Mouse (Mus musculus) embryonic fibroblast, embryonic 13.5 days (primary cell): ENCODE data around the gene Zfp993. TPM values are rescaled to one million over a fixed set of nuclear protein-coding genes. Genes with fewer than 3 reads are reported as not detected.
"Not testable (repeated sequence)": the region's sequence is repeated elsewhere in the genome, so short reads cannot be mapped to it uniquely, and the experiment has no call there.

Experiments used
- H3K27ac ChIP-seq: 2 replicates; pipeline ENCODE4 v1.5.1; 2012; ENCODE audit warnings: low read length, control low read depth, inconsistent platforms; ENCODE audit not compliant: insufficient read depth
- H3K4me1 ChIP-seq: 2 replicates; pipeline ENCODE4 v1.6.1; 2011; ENCODE audit warnings: low read length; ENCODE audit not compliant: control insufficient read depth, insufficient read depth
- H3K4me3 ChIP-seq: 2 replicates; pipeline ENCODE4 v1.5.1; 2011; ENCODE audit warnings: mild to moderate bottlenecking, control low read depth, low read length; ENCODE audit not compliant: insufficient read depth
- polyA plus RNA-seq: library from polyadenylated mRNA; stranded (reverse); fragments of >200 nt; gene quantifications from 2 replicates; pipeline ENCODE4 v1.2.4, GENCODE M21; 2011; ENCODE audit warnings: low read depth; ENCODE audit not compliant: missing spikeins, insufficient read length

Zfp993 gene
- 16.3 and 34.2 TPM in 2 replicates for polyA plus RNA-seq

DNA sequence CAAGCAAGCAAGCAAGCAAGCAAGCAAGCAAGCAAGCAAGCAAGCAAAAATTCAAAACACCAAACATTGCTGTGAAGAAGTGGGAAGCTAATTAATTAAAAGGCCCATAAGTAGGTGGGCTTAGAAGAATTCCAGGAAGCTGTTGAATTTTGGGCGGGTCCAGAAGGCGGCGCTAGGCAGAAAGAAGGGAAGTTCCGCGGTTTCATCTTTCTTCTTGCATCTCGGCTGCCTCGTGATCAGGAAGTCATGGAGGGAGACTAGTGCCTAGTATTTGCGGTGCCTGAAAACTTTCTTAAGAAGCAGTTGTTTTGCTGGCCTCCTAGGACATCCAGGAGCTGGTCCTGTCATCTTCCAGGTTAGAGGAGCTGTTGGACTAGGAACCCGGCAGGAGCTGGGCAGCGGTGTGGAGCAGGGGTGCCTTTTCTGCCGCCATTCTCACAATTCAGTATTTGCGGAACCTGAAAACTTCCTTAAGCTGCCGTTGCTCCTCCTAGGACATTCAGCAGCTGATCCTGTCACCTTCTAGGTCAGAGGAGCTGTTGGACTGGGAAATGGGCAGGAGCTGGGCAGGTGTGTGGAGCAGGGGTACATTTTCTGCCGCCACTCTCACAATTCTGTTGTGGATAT is at the start of gene Zfp993:
Zfp993 (plus strand) TSS at position 188 of the 627 bp plus-strand sequence.
- H3K27ac ChIP-seq, H3K4me3 ChIP-seq, H3K4me1 ChIP-seq: not testable (repeated sequence)

DNA sequence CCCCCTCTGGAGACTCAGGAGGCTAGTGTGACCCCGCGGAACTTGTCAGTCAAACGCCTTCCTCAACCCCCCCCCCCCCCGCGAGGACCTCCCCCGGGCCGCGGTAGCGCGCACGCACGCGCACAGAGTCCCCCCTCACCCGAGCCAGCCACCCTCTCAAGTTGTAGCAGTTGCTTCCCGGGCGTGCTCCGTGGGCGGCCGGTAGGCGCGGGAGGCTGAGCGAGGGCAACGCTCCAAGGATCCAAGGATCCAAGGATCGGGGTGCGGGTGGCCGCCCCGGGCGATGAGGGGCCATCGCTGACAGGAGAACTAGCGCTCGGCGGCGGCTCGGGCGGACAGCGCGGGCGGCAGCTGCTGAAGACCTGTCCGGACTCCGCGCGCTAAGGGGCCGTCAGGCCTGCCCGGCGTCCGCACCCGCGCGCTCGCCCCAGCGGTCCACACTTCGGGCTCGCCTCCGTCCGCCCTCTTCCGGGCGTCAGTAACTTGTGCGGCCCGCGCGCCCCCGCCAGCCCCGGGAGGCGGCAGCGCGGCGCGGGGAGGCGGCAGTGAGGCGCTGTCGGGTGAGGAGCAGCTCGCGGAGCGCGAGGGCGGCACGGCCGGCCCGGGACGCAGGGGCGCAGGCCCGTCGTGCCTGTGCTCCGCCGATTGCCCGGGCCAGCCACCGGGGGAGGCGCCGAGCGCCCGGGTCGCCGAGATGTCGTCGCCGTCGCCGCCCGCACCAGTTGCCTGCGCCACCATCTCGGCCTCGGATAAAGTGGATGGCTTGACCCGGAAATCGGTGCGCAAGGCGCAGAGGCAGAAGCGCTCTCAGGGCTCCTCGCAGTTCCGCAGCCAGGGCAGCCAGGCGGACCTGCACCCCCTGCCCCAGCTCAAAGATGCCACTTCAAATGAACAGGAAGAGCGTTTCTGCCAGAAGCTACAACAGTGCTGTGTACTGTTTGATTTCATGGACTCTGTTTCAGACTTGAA is 30.6 kb upstream of the Zfp993 start:
- not testable (repeated sequence) for H3K4me1 ChIP-seq, H3K4me3 ChIP-seq, H3K27ac ChIP-seq

DNA sequence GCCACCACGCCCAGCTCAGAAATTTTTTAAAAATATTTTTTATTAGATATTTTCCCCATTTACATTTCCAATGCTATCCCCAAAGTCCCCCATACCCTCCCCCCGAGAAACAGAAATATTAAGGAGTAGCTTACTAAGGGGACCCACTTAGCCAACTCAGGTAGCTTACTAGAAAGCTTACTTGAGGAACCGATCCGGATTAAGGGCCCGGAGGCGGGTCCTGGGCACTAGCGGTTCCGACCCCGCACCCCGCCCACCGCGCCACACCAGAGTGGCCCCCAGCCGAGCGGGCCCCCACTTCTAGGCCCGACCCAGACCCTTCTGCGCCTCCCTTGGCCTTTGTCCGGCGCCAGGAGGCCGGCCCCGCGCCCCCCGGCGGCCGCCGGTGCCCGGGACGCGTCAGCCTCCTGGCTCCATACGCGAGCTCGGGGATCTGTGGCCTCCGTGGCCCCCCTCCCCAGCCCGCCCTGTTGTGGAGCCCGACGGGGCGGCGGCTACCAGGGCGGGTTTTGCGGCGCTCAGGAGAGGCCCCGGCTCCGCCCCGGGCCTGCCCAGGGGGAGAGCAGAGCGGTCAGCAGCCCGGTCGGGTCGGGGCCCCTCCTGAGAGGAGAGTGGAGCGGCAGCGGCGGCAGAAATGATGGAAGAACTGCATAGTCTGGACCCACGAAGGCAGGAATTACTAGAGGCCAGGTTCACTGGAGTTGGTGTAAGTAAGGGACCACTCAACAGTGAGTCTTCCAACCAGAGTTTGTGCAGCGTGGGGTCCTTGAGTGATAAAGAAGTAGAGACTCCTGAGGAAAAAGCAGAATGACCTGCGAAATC is 7.0 kb upstream of the Zfp993 start:
- H3K27ac ChIP-seq, H3K4me1 ChIP-seq, H3K4me3 ChIP-seq: not testable (repeated sequence)

DNA sequence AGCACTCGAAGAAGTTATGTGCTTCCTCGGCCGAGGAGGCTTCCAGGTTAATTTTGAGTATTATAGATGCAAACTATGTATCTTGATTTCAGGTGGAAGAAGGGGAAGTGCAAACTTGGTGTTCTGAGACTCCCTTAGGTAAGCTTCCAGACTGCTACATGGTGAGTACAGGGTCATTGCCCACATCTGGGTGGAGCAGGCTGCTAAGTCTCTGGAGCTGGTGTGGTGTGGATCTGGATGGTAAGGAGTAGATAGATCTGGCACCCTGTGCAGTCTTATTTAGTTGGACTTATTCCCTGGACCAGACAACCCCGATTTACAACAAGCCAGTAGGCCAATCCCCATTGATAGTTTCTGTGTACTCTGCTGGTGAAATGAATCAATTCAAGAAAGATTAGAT is 33.6 kb downstream of the Zfp993 start:
- H3K27ac ChIP-seq, H3K4me3 ChIP-seq, H3K4me1 ChIP-seq: not testable (repeated sequence)

DNA sequence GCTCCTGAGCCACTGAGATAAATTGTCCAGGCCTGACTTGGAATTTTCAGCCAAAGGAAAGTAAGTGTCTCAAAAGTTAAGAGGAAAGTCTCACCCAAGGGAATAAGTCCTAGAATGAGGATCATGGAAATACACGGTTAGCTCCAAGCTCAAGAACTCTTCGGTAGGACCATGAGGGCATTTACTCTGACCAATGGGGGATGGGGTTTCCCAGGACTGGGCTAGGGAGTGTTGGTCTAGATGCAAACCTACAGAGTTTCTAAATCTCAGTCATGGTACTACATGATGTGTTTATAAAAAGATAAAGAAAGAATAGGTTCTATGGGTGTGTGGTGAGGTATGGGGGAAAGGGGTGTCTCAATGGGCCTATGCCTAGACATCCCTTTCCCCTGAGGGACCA is 38.9 kb downstream of the Zfp993 start:
- H3K4me1 ChIP-seq, H3K4me3 ChIP-seq, H3K27ac ChIP-seq: not testable (repeated sequence)

DNA sequence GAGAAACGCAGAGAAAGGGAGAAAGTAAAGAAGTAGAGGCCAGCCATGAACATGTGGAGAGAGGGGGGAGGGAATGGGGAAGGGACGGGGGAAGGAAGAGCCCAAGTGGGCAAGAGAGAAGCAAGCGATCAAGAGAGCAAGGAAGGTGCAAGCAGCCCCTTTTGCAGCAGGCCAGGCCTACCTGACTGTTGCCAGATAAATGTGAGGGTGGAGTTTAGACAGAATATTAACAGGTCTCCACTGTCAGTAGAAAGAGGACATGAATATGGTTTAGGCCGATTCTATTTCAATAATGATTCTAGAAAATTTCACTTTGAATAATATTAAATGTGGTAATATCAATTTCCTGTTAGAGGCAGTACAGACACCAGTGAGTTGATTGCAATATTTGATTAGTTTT is 39.4 kb downstream of the Zfp993 start:
- H3K27ac ChIP-seq, H3K4me3 ChIP-seq, H3K4me1 ChIP-seq: not testable (repeated sequence)

DNA sequence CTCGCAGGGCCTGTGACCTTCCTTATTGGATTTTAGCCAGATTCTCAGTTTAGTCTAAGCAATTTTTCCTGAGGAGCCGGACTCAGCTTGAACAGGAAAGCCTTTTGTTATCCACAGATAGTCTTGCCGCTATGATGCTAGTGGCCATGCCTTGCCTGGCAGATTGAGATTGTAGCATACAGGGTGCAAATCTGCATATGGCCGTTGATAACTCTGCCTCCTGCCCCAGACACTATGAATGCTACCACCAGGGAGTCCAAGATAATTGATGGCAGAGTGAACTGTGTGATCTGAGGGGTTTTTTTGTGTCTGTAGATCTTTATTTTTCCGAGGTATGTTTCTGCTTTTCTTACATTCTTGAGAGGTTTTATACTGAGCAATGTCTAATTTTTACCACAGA is 39.9 kb downstream of the Zfp993 start:
- H3K4me3 ChIP-seq, H3K4me1 ChIP-seq, H3K27ac ChIP-seq: not testable (repeated sequence)

Other genes with a start within 250 kb of the Zfp993 start
- 8.5 and 9.1 TPM in 2 replicates for gene Zfp992, start 161.9 kb upstream of the Zfp993 start, polyA plus RNA-seq
- not detected in 2 replicates for gene Zfp981, start 108.9 kb upstream of the Zfp993 start, polyA plus RNA-seq